Mouse (Mus musculus): ENCODE results near the gene Pik3r4. TPM values are rescaled to one million over a fixed set of nuclear protein-coding genes. Genes with fewer than 3 reads are reported as not detected.

Gene Pik3r4
- total RNA-seq, 2 experiments from 2014 or later: 22.8 to 22.9 TPM

DNA sequence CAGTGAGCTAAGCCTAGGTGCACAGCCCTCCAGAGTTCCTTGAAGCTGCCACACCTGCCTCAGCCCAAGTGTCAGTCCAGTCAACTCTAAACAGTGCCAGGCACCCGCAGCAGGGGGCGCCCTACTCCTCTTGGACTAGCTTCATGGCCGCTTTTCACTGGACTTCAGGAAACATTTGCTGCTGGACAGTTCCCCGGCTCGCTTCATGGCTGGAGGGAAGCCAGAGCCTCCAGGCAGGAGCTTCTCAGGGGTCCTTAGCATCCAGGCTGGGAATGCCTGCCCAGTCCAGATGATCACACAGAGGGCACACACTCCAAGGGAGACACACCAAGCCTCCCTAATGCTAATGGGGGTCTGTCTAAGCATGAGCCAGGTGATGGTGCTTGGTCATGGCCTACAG lies 51.1 kb downstream of the Pik3r4 start:
- peak; percentile 47 for DNase-seq (ENCODE audit: low spot score)
- intact Hi-C loops (cut with DNase I): loop anchor here (1.0 to 10.0 kb wide), 5 partner anchors 164 to 581 kb away; no protein-coding TSS in a partner anchor

- intact Hi-C loops (cut with DNase I): loop anchor here (10.0 kb wide), 2 partner anchors 418 to 578 kb away; no protein-coding TSS in a partner anchor
- DNase-seq (ENCODE audit: low spot score): no peak
Observed at GRCm38 (mm10) chr9:105696818-105697564, 54.2 kb downstream of the Pik3r4 start.

- intact Hi-C loops (cut with DNase I): loop anchor here (10.0 kb wide), 2 partner anchors 417 to 577 kb away; no protein-coding TSS in a partner anchor
- peak; percentile 14 for DNase-seq (ENCODE audit: low spot score)
Observed at GRCm38 (mm10) chr9:105697764-105698396, 55.1 kb downstream of the Pik3r4 start.

DNA sequence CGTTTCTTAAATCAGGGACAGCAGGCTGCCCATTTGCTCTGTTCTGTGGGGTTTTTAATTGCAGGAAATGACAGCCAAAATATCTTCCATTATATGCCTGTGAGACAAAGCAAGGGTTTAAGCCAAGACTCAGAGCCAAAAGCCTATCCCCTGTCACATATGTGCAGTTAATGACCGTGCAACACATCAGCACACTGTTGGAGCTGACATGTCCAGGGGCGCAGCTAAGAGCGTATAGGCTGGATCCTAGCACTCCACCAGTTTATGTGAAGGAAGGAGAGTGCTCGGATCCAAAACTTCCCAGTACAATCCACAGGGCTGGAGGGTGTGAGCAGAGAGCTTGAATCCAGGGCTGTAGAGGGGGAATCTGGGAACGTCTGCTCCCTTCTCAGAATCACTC lies 57.9 kb downstream of the Pik3r4 start:
- DNase-seq (ENCODE audit: low spot score): no peak
- intact Hi-C loops (cut with DNase I): no loop called here

DNA sequence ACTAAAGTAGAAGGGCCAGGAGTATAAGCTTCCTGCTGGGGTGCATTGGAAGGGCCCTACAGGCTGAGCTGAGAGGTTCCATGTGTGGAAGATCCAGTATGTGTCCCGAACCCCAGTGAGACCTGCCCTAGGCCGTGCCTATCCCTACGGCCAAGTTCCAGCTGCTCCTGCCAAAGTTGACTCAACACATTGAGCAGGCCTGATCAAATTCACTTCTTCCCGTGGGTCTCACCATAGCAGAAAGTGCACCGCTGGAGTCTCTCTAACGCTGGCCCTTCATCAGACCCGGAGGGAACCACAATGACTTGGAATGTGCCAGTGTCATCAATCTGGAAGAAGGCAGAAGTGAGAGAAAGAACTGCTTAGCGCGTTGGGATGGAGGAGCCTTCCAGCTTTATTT lies 59.2 kb downstream of the Pik3r4 start:
- no peak for DNase-seq (ENCODE audit: low spot score)

DNA sequence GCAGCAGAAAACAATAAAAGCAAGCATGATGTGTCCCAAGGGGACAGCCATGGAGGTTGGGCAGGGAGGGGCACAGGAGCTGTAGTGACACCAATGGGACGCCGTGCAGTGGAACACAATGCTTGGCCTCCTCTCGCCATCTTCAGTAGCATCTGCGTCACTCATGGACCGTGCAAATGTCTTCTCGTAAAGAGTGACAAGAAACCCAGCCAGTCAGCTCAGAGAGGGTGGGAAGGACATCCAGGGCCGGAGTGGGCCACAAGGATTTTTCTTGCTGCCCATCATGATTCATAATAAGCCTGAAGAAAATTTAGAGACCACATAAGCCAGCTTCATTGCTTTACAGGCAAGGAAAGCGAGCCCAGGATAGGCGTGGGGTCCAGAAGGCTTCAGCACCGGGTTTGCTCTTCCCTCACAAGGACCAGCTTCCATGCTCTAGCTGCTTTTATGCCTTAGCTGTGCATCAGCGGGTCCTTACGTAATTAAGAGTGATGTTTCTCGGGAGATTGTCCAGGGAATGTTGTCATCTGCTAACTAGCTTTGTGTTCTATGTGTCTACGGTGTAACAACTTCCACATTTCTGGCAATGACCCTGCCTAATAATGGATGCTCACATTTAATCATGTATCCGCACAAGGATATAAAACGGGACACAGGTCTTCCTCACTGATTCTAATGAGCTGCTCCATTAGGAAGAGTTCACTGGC lies 61.6 kb downstream of the Pik3r4 start:
- intact Hi-C loops (cut with DNase I): no loop called here
- DNase-seq (ENCODE audit: low spot score): no peak

More for the DNA sequence above, 59.2 kb downstream of the Pik3r4 start:
- intact Hi-C loops (cut with DNase I): no loop called here

DNA sequence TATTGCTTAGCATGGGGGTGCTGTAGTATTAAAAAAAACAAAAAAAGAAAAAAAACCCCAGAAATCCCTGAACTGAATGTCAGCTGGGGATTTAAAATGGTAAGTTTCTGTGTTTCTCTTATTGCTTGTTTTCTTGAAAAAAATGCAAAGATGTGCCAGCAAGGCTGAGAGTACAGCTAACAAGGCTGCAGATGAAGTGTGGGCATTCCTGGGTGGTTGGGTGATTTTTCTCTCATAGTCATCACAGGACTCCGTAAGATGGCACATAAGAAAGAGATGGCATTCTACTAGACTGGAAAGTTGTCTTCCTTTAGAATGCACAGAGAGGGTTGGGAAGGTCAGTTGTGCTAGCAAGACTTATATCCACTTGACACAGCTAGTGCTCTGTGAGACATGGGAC lies 62.2 kb downstream of the Pik3r4 start:
- intact Hi-C loops (cut with DNase I): no loop called here
- DNase-seq (ENCODE audit: low spot score): no peak

- intact Hi-C loops (cut with DNase I): no loop called here
Observed at GRCm38 (mm10) chr9:105712049-105712448, 69.3 kb downstream of the Pik3r4 start.

GRCm38 (mm10) chr9:105719367-105719766 lies 76.6 kb downstream of the Pik3r4 start:
- intact Hi-C loops (cut with DNase I): no loop called here
- no peak for DNase-seq (ENCODE audit: low spot score)

More at GRCm38 (mm10) chr9:105712049-105712448, 69.3 kb downstream of the Pik3r4 start:
- no peak for DNase-seq (ENCODE audit: low spot score)

GRCm38 (mm10) chr9:105719851-105720395 lies 77.1 kb downstream of the Pik3r4 start:
- intact Hi-C loops (cut with DNase I): no loop called here

GRCm38 (mm10) chr9:105720430-105720829 lies 77.7 kb downstream of the Pik3r4 start:
- no peak for DNase-seq (ENCODE audit: low spot score)
- intact Hi-C loops (cut with DNase I): no loop called here

More at GRCm38 (mm10) chr9:105719851-105720395, 77.1 kb downstream of the Pik3r4 start:
- DNase-seq (ENCODE audit: low spot score): no peak

- DNase-seq (ENCODE audit: low spot score): peak; percentile 35
Observed at GRCm38 (mm10) chr9:105731976-105732375, 89.2 kb downstream of the Pik3r4 start.

GRCm38 (mm10) chr9:105734651-105735050 lies 91.9 kb downstream of the Pik3r4 start:
- DNase-seq (ENCODE audit: low spot score): no peak
- intact Hi-C loops (cut with DNase I): no loop called here

More at GRCm38 (mm10) chr9:105731976-105732375, 89.2 kb downstream of the Pik3r4 start:
- intact Hi-C loops (cut with DNase I): no loop called here

- intact Hi-C loops (cut with DNase I): no loop called here
- no peak for DNase-seq (ENCODE audit: low spot score)
Observed at GRCm38 (mm10) chr9:105735195-105735594, 92.4 kb downstream of the Pik3r4 start.

Other genes with a start within 250 kb of the Pik3r4 start
- 1 to 10 TPM; 5.8 to 6.4 TPM for gene Aste1, start 247.6 kb upstream of the Pik3r4 start, total RNA-seq (2021)
- not detected for gene Nek11, start 247.5 kb upstream of the Pik3r4 start, total RNA-seq (2021)
- gene Atp2c1, start 115.7 kb upstream of the Pik3r4 start, total RNA-seq (2021): 10 to 100 TPM; 58.8 to 60.8 TPM
- gene Col6a6, start 185.2 kb downstream of the Pik3r4 start, total RNA-seq (2021): 1 to 10 TPM; 4.5 to 4.6 TPM

All from heart, postnatal 25 days (tissue).